Mouse (Mus musculus): ENCODE measurements around the gene Itgb5. TPM values are rescaled to one million over a fixed set of nuclear protein-coding genes. Genes with fewer than 3 reads are reported as not detected.

Gene Itgb5
- polyA plus RNA-seq, 2 experiments: 10.8 to 14.1 TPM

GRCm38 (mm10) chr16:33989106-33989505 lies 159.6 kb downstream of the Itgb5 start:
- TF ChIP-seq CTCF (IDR thresholded peaks at IDR 0.05; ENCODE audit: low read depth): no peak
- no peak for TF ChIP-seq EP300 (IDR thresholded peaks at IDR 0.05; ENCODE audit: low read depth)
- no peaks in the 10 kb centered on the region for H3K27me3 ChIP-seq (ENCODE audit: control insufficient read depth, insufficient read depth, low read length)
- no peak for DNase-seq (ENCODE audit: low read depth in 3 of 3, low spot score in 3 of 3)
- no peak overlapping the region for H3K4me2 ChIP-seq (ENCODE audit: low read depth)
- H3K9me3 ChIP-seq (ENCODE audit: control insufficient read depth, low read length): no peaks in the 10 kb centered on the region
- H3K4me1 ChIP-seq (replicated peaks; ENCODE audit: control insufficient read depth in 2 of 2, insufficient read depth in 2 of 2, low read length in 1 of 2): no peaks in the 10 kb centered on the region
- 57% methylated on average over 1 of the region's 1 CpGs for WGBS (ENCODE audit: insufficient replicate concordance)
- ATAC-seq (ENCODE audit: insufficient read depth): no peak
- H3K9ac ChIP-seq (replicated peaks): no peak overlapping the region
- no peak overlapping the region for H3K27ac ChIP-seq
- H3K4me3 ChIP-seq (ENCODE audit: insufficient read depth in 1 of 2, low read depth in 2 of 2, low read length in 2 of 2): no peak overlapping the region
- no peaks in the 10 kb centered on the region for H3K36me3 ChIP-seq (replicated peaks; ENCODE audit: control insufficient read depth, insufficient read depth, low read depth)

GRCm38 (mm10) chr16:33990712-33991111 lies 161.2 kb downstream of the Itgb5 start:
- Histone ChIP-seq H3K4me3 (ENCODE audit: insufficient read depth in 1 of 2, low read depth in 2 of 2, low read length in 2 of 2) (no peak overlapping the region), H3K27ac (no peak overlapping the region), H3K36me3 (replicated peaks; ENCODE audit: control insufficient read depth, insufficient read depth, low read depth) (no peaks in the 10 kb centered on the region), H3K9ac (replicated peaks) (no peak overlapping the region), H3K4me2 (ENCODE audit: low read depth) (no peak overlapping the region), H3K9me3 (ENCODE audit: control insufficient read depth, low read length) (no peaks in the 10 kb centered on the region), H3K4me1 (replicated peaks; ENCODE audit: control insufficient read depth in 2 of 2, insufficient read depth in 2 of 2, low read length in 1 of 2) (no peaks in the 10 kb centered on the region), H3K27me3 (ENCODE audit: control insufficient read depth, insufficient read depth, low read length) (no peaks in the 10 kb centered on the region)
- WGBS (ENCODE audit: insufficient replicate concordance): 69% methylated on average over 4 of the region's 4 CpGs
- ATAC-seq (ENCODE audit: insufficient read depth): no peak
- no peak for DNase-seq (ENCODE audit: low read depth in 3 of 3, low spot score in 3 of 3)
- no peak for TF ChIP-seq EP300 (IDR thresholded peaks at IDR 0.05; ENCODE audit: low read depth)
- TF ChIP-seq CTCF (IDR thresholded peaks at IDR 0.05; ENCODE audit: low read depth): no peak

GRCm38 (mm10) chr16:33994321-33994720 lies 164.9 kb downstream of the Itgb5 start:
- no peak overlapping the region for H3K4me3 ChIP-seq (ENCODE audit: insufficient read depth in 1 of 2, low read depth in 2 of 2, low read length in 2 of 2)
- ATAC-seq (ENCODE audit: insufficient read depth): no peak
- H3K9me3 ChIP-seq (ENCODE audit: control insufficient read depth, low read length): no peaks in the 10 kb centered on the region
- no peak overlapping the region for H3K9ac ChIP-seq (replicated peaks)
- no peak overlapping the region for H3K27ac ChIP-seq
- no peak for TF ChIP-seq EP300 (IDR thresholded peaks at IDR 0.05; ENCODE audit: low read depth)
- TF ChIP-seq CTCF (IDR thresholded peaks at IDR 0.05; ENCODE audit: low read depth): no peak
- no peak overlapping the region for H3K4me2 ChIP-seq (ENCODE audit: low read depth)
- H3K4me1 ChIP-seq (replicated peaks; ENCODE audit: control insufficient read depth in 2 of 2, insufficient read depth in 2 of 2, low read length in 1 of 2): no peaks in the 10 kb centered on the region
- no peaks in the 10 kb centered on the region for H3K27me3 ChIP-seq (ENCODE audit: control insufficient read depth, insufficient read depth, low read length)
- no peaks in the 10 kb centered on the region for H3K36me3 ChIP-seq (replicated peaks; ENCODE audit: control insufficient read depth, insufficient read depth, low read depth)
- no peak for DNase-seq (ENCODE audit: low read depth in 3 of 3, low spot score in 3 of 3)
- 75% methylated on average over 6 of the region's 6 CpGs for WGBS (ENCODE audit: insufficient replicate concordance)

- DNase-seq (ENCODE audit: low read depth in 3 of 3, low spot score in 3 of 3): no peak
- no peak overlapping the region for H3K27ac ChIP-seq
- no peak overlapping the region for H3K9ac ChIP-seq (replicated peaks)
- H3K27me3 ChIP-seq (ENCODE audit: control insufficient read depth, insufficient read depth, low read length): no peaks in the 10 kb centered on the region
- no peaks in the 10 kb centered on the region for H3K36me3 ChIP-seq (replicated peaks; ENCODE audit: control insufficient read depth, insufficient read depth, low read depth)
- no peak overlapping the region for H3K4me3 ChIP-seq (ENCODE audit: insufficient read depth in 1 of 2, low read depth in 2 of 2, low read length in 2 of 2)
- TF ChIP-seq CTCF (IDR thresholded peaks at IDR 0.05; ENCODE audit: low read depth) (no peak), EP300 (IDR thresholded peaks at IDR 0.05; ENCODE audit: low read depth) (no peak)
- no peak for ATAC-seq (ENCODE audit: insufficient read depth)
- 60% methylated on average over 3 of the region's 3 CpGs for WGBS (ENCODE audit: insufficient replicate concordance)
- H3K4me2 ChIP-seq (ENCODE audit: low read depth): no peak overlapping the region
- no peaks in the 10 kb centered on the region for H3K9me3 ChIP-seq (ENCODE audit: control insufficient read depth, low read length)
- no peaks in the 10 kb centered on the region for H3K4me1 ChIP-seq (replicated peaks; ENCODE audit: control insufficient read depth in 2 of 2, insufficient read depth in 2 of 2, low read length in 1 of 2)
These were observed 166.0 kb downstream of the Itgb5 start for GRCm38 (mm10) chr16:33995496-33995895.

GRCm38 (mm10) chr16:33996030-33996429 lies 166.6 kb downstream of the Itgb5 start:
- ATAC-seq (ENCODE audit: insufficient read depth) (no peak), DNase-seq (ENCODE audit: low read depth in 3 of 3, low spot score in 3 of 3) (peak; percentile 36 to 49 (median 45))
- Histone ChIP-seq H3K9me3 (ENCODE audit: control insufficient read depth, low read length) (no peaks in the 10 kb centered on the region), H3K36me3 (replicated peaks; ENCODE audit: control insufficient read depth, insufficient read depth, low read depth) (no peaks in the 10 kb centered on the region), H3K4me2 (ENCODE audit: low read depth) (no peak overlapping the region), H3K4me3 (ENCODE audit: insufficient read depth in 1 of 2, low read depth in 2 of 2, low read length in 2 of 2) (no peak overlapping the region), H3K9ac (replicated peaks) (no peak overlapping the region), H3K27ac (no peak overlapping the region), H3K4me1 (replicated peaks; ENCODE audit: control insufficient read depth in 2 of 2, insufficient read depth in 2 of 2, low read length in 1 of 2) (no peaks in the 10 kb centered on the region), H3K27me3 (ENCODE audit: control insufficient read depth, insufficient read depth, low read length) (no peaks in the 10 kb centered on the region)
- WGBS (ENCODE audit: insufficient replicate concordance): 0% methylated on average over 5 of the region's 5 CpGs
- TF ChIP-seq CTCF (IDR thresholded peaks at IDR 0.05; ENCODE audit: low read depth): peak; percentile 94
- no peak for TF ChIP-seq EP300 (IDR thresholded peaks at IDR 0.05; ENCODE audit: low read depth)

Measured in liver, embryonic 14.5 days (tissue).